Mouse (Mus musculus) limb, embryonic 15.5 days (tissue): ENCODE data around the gene Ptgr1. TPM values are rescaled to one million over a fixed set of nuclear protein-coding genes. Genes with fewer than 3 reads are reported as not detected.

Source experiments
- ATAC-seq: fragments of 200-750 bp; cut with Nextera tagmentation; 2 replicates; pipeline ENCODE4 v1.8.0; 2017; ENCODE audit warnings: low read depth, moderate TSS enrichment; ENCODE audit not compliant: insufficient number of reproducible peaks, low FRiP score, low TSS enrichment
- H3K27ac ChIP-seq: fragments of 300-500 bp; sonication (generic); 2 replicates; pipeline ENCODE4 v1.5.1; 2015; ENCODE audit warnings: moderate library complexity, mild to moderate bottlenecking, inconsistent platforms
- H3K27me3 ChIP-seq: fragments of 300-500 bp; sonication (generic); 2 replicates; pipeline ENCODE4 v1.6.1; 2015; ENCODE audit warnings: inconsistent platforms
- H3K36me3 ChIP-seq: fragments of 300-500 bp; sonication (generic); 2 replicates; pipeline ENCODE4 v1.6.1; 2015; ENCODE audit warnings: inconsistent platforms
- H3K4me1 ChIP-seq: fragments of 300-500 bp; sonication (generic); 2 replicates; pipeline ENCODE4 v1.6.1; 2015; ENCODE audit warnings: inconsistent platforms
- H3K4me2 ChIP-seq: fragments of 300-500 bp; sonication (generic); 2 replicates; pipeline ENCODE4 v1.6.1; 2015; ENCODE audit warnings: mild to moderate bottlenecking, inconsistent platforms
- H3K4me3 ChIP-seq: fragments of 300-500 bp; sonication (generic); 2 replicates; pipeline ENCODE4 v1.5.1; 2015; ENCODE audit warnings: mild to moderate bottlenecking, inconsistent platforms
- H3K9ac ChIP-seq: fragments of 300-500 bp; sonication (generic); 2 replicates; pipeline ENCODE4 v1.6.1; 2015; ENCODE audit warnings: inconsistent platforms
- H3K9me3 ChIP-seq: fragments of 300-500 bp; sonication (generic); 2 replicates; pipeline ENCODE4 v1.6.1; 2016; ENCODE audit warnings: inconsistent platforms
- WGBS: fragments of 180-500 bp; shearing (Covaris S2); methylation state at CpG from one replicate; pipeline ENCODE4 v1.1.7; 2015; 5-methylcytosine and 5-hydroxymethylcytosine counted together
- polyA plus RNA-seq: library from polyadenylated mRNA; unstranded; fragments of >200 nt; fragmentation: Nextera tagmentation; extraction: Ambion mirVana; gene quantifications from 2 replicates; pipeline ENCODE4 v1.2.1, GENCODE M21; 2015

Gene Ptgr1
- polyA plus RNA-seq, 1 experiment from 2014 or later: 39.3 TPM

GRCm38 (mm10) chr4:59006211-59006610, 19.3 kb upstream of the Ptgr1 start:
- Histone ChIP-seq H3K27me3 (no peaks in the 10 kb centered on the region), H3K4me3 (no peak overlapping the region), H3K4me1 (peaks cover 27% of the 10 kb centered on the region), H3K9ac (no peak overlapping the region), H3K9me3 (no peaks in the 10 kb centered on the region), H3K27ac (no peak overlapping the region), H3K4me2 (no peak overlapping the region), H3K36me3 (no peaks in the 10 kb centered on the region)
- 48% methylated on average over 8 of the region's 8 CpGs for WGBS
- no peak for ATAC-seq

- H3K9me3 ChIP-seq: no peaks in the 10 kb centered on the region
- peak overlapping the region; percentile 81 for H3K4me2 ChIP-seq
- peak overlapping the region; percentile 96 for H3K9ac ChIP-seq
- H3K4me1 ChIP-seq: peaks cover 26% of the 10 kb centered on the region
- peak overlapping the region; percentile 92; the same call in 1 of the 2 replicates for H3K27ac ChIP-seq
- 31% methylated on average over 7 of the region's 7 CpGs for WGBS
- no peaks in the 10 kb centered on the region for H3K27me3 ChIP-seq
- H3K4me3 ChIP-seq: peak overlapping the region; percentile 97
- ATAC-seq: no peak
- no peaks in the 10 kb centered on the region for H3K36me3 ChIP-seq
These were observed 16.9 kb upstream of the Ptgr1 start for GRCm38 (mm10) chr4:59003806-59004200.

- Histone ChIP-seq H3K27me3 (no peaks in the 10 kb centered on the region), H3K9ac (peak within 1 kb of the TSS; percentile 96), H3K27ac (peak within 1 kb of the TSS; percentile 92), H3K4me3 (peak within 1 kb of the TSS; percentile 97), H3K4me1 (peaks cover 26% of the 10 kb centered on the region), H3K36me3 (no peaks in the 10 kb centered on the region), H3K9me3 (no peaks in the 10 kb centered on the region), H3K4me2 (peak within 1 kb of the TSS; percentile 81)
- under 1% methylated on average over 89 of the region's 89 CpGs for WGBS
- ATAC-seq: peak; percentile 95
These were observed 16.3 kb upstream of the Ptgr1 start, which contains the start of gene Gm20503 for GRCm38 (mm10) chr4:59002948-59003805. Gm20503 (plus strand) TSS chr4:59003210.

- peaks cover 21% of the 10 kb centered on the region for H3K4me1 ChIP-seq
These were observed 13.7 kb upstream of the Ptgr1 start for GRCm38 (mm10) chr4:59000614-59001013.

GRCm38 (mm10) chr4:58999686-59000085, 12.8 kb upstream of the Ptgr1 start:
- Histone ChIP-seq H3K27ac (no peak overlapping the region), H3K4me1 (peaks cover 14% of the 10 kb centered on the region), H3K4me3 (no peak overlapping the region), H3K27me3 (no peaks in the 10 kb centered on the region), H3K9ac (no peak overlapping the region), H3K36me3 (no peaks in the 10 kb centered on the region), H3K9me3 (no peaks in the 10 kb centered on the region), H3K4me2 (no peak overlapping the region)
- WGBS: 8% methylated on average over 2 of the region's 2 CpGs
- ATAC-seq: no peak

More at GRCm38 (mm10) chr4:59000614-59001013, 13.7 kb upstream of the Ptgr1 start:
- H3K27me3 ChIP-seq: no peaks in the 10 kb centered on the region
- H3K27ac ChIP-seq: no peak overlapping the region
- 0% methylated on average over 2 of the region's 2 CpGs for WGBS
- H3K9me3 ChIP-seq: no peaks in the 10 kb centered on the region
- no peak for ATAC-seq
- no peak overlapping the region for H3K4me2 ChIP-seq
- no peak overlapping the region for H3K4me3 ChIP-seq
- H3K36me3 ChIP-seq: no peaks in the 10 kb centered on the region
- H3K9ac ChIP-seq: no peak overlapping the region

- Histone ChIP-seq H3K27me3 (no peaks in the 10 kb centered on the region), H3K4me1 (peaks cover 6% of the 10 kb centered on the region), H3K9me3 (no peaks in the 10 kb centered on the region), H3K27ac (no peak overlapping the region), H3K9ac (no peak overlapping the region), H3K4me2 (no peak overlapping the region), H3K4me3 (no peak overlapping the region), H3K36me3 (no peaks in the 10 kb centered on the region)
- ATAC-seq: no peak
- WGBS: 83% methylated on average over 1 of the region's 1 CpGs
These were observed 11.8 kb upstream of the Ptgr1 start for GRCm38 (mm10) chr4:58998688-58999087.

GRCm38 (mm10) chr4:58997081-58997480, 10.2 kb upstream of the Ptgr1 start:
- H3K9ac ChIP-seq: no peak overlapping the region
- WGBS: 78% methylated on average over 5 of the region's 5 CpGs

GRCm38 (mm10) chr4:58995251-58995693, 8.4 kb upstream of the Ptgr1 start:
- 0 out of 2 replicates have a peak, but pooled peaks cover 2% of the 10 kb centered on the region for H3K4me1 ChIP-seq
- H3K9me3 ChIP-seq: no peaks in the 10 kb centered on the region
- WGBS: 71% methylated on average over 8 of the region's 8 CpGs
- H3K27me3 ChIP-seq: no peaks in the 10 kb centered on the region
- H3K4me3 ChIP-seq: no peak overlapping the region
- H3K27ac ChIP-seq: no peak overlapping the region
- ATAC-seq: no peak
- H3K36me3 ChIP-seq: no peaks in the 10 kb centered on the region
- H3K9ac ChIP-seq: no peak overlapping the region
- H3K4me2 ChIP-seq: no peak overlapping the region

More at GRCm38 (mm10) chr4:58997081-58997480, 10.2 kb upstream of the Ptgr1 start:
- H3K4me2 ChIP-seq: no peak overlapping the region
- no peak overlapping the region for H3K27ac ChIP-seq
- no peaks in the 10 kb centered on the region for H3K9me3 ChIP-seq
- H3K36me3 ChIP-seq: no peaks in the 10 kb centered on the region
- H3K27me3 ChIP-seq: no peaks in the 10 kb centered on the region
- H3K4me1 ChIP-seq: 0 out of 2 replicates have a peak, but pooled peaks cover 2% of the 10 kb centered on the region
- H3K4me3 ChIP-seq: no peak overlapping the region
- no peak for ATAC-seq

- Histone ChIP-seq H3K36me3 (no peaks in the 10 kb centered on the region), H3K27me3 (no peaks in the 10 kb centered on the region), H3K4me1 (0 out of 2 replicates have a peak, but pooled peaks cover 2% of the 10 kb centered on the region), H3K9me3 (no peaks in the 10 kb centered on the region), H3K9ac (no peak within 1 kb of the TSS), H3K4me2 (no peak within 1 kb of the TSS), H3K4me3 (no peak within 1 kb of the TSS), H3K27ac (no peak within 1 kb of the TSS)
- no peak for ATAC-seq
- WGBS: 93% methylated on average over 4 of the region's 4 CpGs
These were observed 7.8 kb upstream of the Ptgr1 start, which contains the start of gene Dnajc25 for GRCm38 (mm10) chr4:58994762-58995161. Dnajc25 (plus strand) TSS chr4:58995062.

GRCm38 (mm10) chr4:58992195-58992594, 5.3 kb upstream of the Ptgr1 start:
- H3K4me2 ChIP-seq: no peak overlapping the region
- H3K9ac ChIP-seq: no peak overlapping the region
- WGBS: 72% methylated on average over 5 of the region's 5 CpGs
- no peak for ATAC-seq
- no peak overlapping the region for H3K27ac ChIP-seq
- H3K27me3 ChIP-seq: no peaks in the 10 kb centered on the region
- H3K4me3 ChIP-seq: no peak overlapping the region
- no peaks in the 10 kb centered on the region for H3K9me3 ChIP-seq
- H3K36me3 ChIP-seq: no peaks in the 10 kb centered on the region
- H3K4me1 ChIP-seq: peaks cover 4% of the 10 kb centered on the region; the same call in 1 of the 2 replicates

- Histone ChIP-seq H3K4me1 (peaks cover 8% of the 10 kb centered on the region; the same call in 1 of the 2 replicates), H3K9ac (no peak overlapping the region), H3K4me3 (no peak overlapping the region), H3K36me3 (no peaks in the 10 kb centered on the region), H3K27me3 (no peaks in the 10 kb centered on the region), H3K4me2 (no peak overlapping the region), H3K9me3 (no peaks in the 10 kb centered on the region), H3K27ac (peak overlapping the region; percentile 11; the same call in 1 of the 2 replicates)
- 69% methylated on average over 17 of the region's 17 CpGs for WGBS
- ATAC-seq: no peak
These were observed 3.9 kb upstream of the Ptgr1 start for GRCm38 (mm10) chr4:58990609-58991434.
